Mouse (Mus musculus) c-Kit-negative CD71-positive TER-119-positive erythroid progenitor cells, embryonic 14.5 days (primary cell): ENCODE results near the gene Grem2.

Source experiments
- DNase-seq: peaks from one replicate; pipeline ENCODE4 v3.0.0-alpha.2; 2013; ENCODE audit warnings: low read depth, low spot score

Grem2 gene

GRCm38 (mm10) chr1:174788617-174789016, 133.0 kb downstream of the Grem2 start:
- no peak for DNase-seq
